Mouse (Mus musculus) MN1 (cell line): Measurements from ENCODE around the gene Slc7a8.

Experiments used
- DNase-seq: peaks from one replicate; pipeline ENCODE4 v3.0.0-alpha.2; 2016; ENCODE audit warnings: low spot score

Gene Slc7a8

GRCm38 (mm10) chr14:54698733-54699132 is 83.0 kb downstream of the Slc7a8 start, which contains the start of gene Gm29776:
TSS of gene Gm29776 (minus strand) at chr14:54698833.
- DNase-seq = no peak

DNA sequence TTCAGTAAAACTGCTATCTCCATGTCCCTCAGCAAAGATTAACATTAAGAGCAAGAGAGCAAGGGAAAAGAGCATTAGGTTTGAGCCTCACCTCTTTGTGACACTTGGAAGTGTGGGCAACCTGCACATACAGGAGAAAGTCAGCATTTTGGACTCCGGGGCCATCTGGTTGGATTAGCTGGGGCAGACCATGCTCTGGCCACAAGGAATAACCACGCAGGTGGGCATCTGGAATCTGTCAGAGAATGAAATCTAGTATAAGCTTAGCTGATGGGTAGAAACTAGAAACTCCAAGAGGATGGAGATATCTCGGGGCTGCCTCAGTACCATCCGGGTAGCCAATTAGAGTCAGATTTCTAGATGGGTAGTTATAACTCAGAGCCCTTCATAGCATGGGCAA is 85.0 kb downstream of the Slc7a8 start:
- DNase-seq = peak; percentile 55

GRCm38 (mm10) chr14:54695042-54695441 is 86.7 kb downstream of the Slc7a8 start:
- no peak for DNase-seq

GRCm38 (mm10) chr14:54687251-54687650 is 94.5 kb downstream of the Slc7a8 start:
- DNase-seq = peak; percentile 20

GRCm38 (mm10) chr14:54686522-54687143 is 95.1 kb downstream of the Slc7a8 start, which contains the start of gene Acin1:
TSS of gene Acin1 (minus strand) at chr14:54686931.
- DNase-seq = peak; percentile 99

GRCm38 (mm10) chr14:54686063-54686521 is 95.7 kb downstream of the Slc7a8 start, which contains the start of gene 1700123O20Rik:
TSS of gene 1700123O20Rik (plus strand) at chr14:54686216.
- peak; percentile 84 for DNase-seq

DNA sequence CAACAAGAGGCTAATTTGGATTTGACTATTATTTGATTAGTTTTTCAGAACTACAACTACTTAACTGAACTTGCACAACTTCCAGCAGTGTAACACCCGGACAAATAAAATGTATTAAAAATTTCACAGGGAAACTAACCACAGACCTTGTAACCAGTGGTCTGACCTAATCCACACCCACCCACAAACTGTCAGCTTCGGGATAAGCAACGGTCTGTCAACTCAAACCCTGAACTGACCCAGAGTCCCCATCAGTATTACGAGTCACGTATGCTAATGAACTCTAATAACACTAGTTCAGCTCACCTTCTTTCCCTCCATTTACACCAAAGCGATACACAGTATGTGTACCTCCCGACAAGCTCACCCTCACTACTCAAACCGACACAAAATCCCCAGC is 96.3 kb downstream of the Slc7a8 start:
- peak; percentile 14 for DNase-seq

DNA sequence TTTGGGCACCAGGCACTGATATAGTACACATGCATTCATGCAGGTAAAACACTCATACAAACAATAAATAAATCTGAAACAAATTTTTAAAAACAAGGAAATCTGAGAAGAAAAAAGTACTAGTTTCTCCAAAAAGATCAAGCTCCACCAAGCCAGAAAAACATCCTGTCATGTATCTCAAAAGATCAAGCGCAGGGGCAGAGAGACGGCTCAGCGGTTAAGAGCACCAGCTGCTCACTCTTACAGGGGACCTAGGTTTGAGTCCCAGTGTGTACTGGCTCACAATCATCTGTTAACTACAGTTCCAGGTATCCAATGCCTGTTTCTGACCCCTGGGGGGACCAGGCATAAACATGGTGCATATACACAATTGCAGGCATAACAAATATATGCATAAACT is 99.3 kb downstream of the Slc7a8 start:
- no peak for DNase-seq

DNA sequence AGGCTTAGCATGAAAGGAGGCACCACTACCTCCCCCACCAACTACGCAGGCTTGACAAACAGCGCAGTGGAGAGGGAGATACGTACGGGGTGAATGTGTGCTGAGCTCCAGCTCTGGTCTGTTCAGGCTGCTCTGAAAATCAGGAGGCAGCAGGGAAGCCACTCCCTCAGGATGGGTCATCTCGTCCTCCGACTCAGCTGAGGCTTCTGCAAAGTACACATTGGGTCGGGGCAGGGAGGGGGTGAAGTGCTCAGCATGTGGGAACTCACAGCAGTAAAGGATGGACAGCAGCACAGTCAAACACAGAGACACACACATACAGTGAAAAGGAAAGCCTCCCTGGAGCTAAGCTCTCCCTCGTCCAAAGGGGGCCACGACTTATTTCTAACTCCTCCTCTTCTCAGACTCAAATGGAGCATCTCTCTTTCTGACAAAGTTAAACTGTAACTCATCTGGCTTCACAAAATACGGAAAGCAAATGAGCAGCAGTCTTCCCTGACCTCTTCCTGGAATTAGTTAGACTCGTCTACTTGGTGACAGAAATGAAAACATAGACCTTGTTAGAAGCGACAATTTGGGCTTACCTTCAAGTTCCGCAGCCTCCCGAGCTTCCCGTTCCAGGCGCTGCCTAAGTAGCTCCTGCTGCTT is 103.0 kb downstream of the Slc7a8 start:
- no peak for DNase-seq

GRCm38 (mm10) chr14:54676290-54676689 is 105.5 kb downstream of the Slc7a8 start:
- DNase-seq = no peak

DNA sequence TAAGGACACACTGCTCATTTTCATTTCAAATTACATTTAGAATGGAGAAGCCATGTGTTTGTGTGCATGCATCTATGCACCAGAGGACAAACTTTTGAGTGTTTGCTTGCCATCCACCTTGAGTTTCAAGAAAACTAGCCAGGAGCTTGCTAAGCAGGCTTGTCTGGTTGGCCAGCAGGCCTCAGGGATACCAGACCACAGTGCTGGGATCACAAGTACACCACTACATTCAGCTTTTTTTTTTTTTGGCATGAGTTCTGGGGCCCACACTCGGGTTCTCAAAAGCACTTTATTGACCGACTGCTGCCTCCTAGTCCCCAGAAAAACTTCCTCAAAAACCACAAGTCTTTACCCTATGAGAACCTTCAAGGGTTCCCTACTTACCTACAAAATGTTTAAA is 107.4 kb downstream of the Slc7a8 start:
- no peak for DNase-seq
